14 mouse cellular contexts compared by ENCODE assay signal in the genomic region with DNA sequence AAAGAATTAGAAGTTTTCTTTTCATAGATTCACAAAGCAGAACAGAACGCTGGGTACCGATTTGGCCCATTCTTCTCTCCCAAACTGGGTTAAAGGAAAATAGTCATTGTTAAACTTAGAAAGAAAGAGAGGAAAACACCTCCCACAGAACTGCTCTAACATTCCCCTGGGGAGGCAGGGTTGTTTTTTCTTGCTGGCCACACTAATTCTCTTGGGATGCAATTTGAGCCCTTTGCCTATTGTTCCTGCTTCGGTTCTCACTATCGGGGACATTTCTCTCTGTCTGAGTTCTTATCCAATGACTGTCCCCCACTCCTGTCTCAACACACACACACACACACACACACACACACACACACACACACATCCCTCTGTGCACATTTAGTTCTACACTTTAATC. TPM values are rescaled to one million over a fixed set of nuclear protein-coding genes. Genes with fewer than 3 reads are reported as not detected.
DNase-seq lines count a peak whose midpoint lies in the region; ATAC-seq lines count a peak whose summit lies in the region.
"Had no signal": no experiment of that assay in that cellular context is flagged by ENCODE, and none has a peak within 500 bp of the region (broad histone marks: within the 10 kb centered on the region; RNA-seq: fewer than 3 reads in every experiment).

No protein-coding gene starts in this region.

- H3K27me3 ChIP-seq in hindbrain, embryonic 16.5 days (replicated peaks; ENCODE audit: control insufficient read depth, insufficient read depth, low read length), result no peaks in the 10 kb centered on the region
- no peaks in the 10 kb centered on the region for H3K27me3 ChIP-seq in hindbrain, embryonic 12.5 days

- H3K4me2 ChIP-seq in hindbrain, embryonic 16.5 days (ENCODE audit: low read length), result no peak overlapping the region
- no peak overlapping the region for H3K4me2 ChIP-seq in hindbrain, embryonic 12.5 days (replicated peaks)
- H3K4me2 ChIP-seq: heart, embryonic 13.5 days; liver, embryonic 11.5 days had no signal

- peak; percentile 30; the same call in 1 of the 2 replicates for ATAC-seq in hindbrain, embryonic 16.5 days
- no peak for ATAC-seq in hindbrain, embryonic 12.5 days (ENCODE audit: low FRiP score)

- no peaks in the 10 kb centered on the region for H3K36me3 ChIP-seq in hindbrain, embryonic 16.5 days (ENCODE audit: control insufficient read depth, insufficient read depth, low read length)
- H3K36me3 ChIP-seq in hindbrain, embryonic 12.5 days, result no peaks in the 10 kb centered on the region
- H3K36me3 ChIP-seq: heart, embryonic 13.5 days had no signal

- H3K27ac ChIP-seq in hindbrain, embryonic 16.5 days (ENCODE audit: low read depth, low read length), result no peak overlapping the region
- no peak overlapping the region for H3K27ac ChIP-seq in hindbrain, embryonic 12.5 days
- H3K27ac ChIP-seq in brown adipose tissue, adult 24 weeks (replicated peaks; ENCODE audit: low read depth, low read length), result peak overlapping the region; percentile 63
- H3K27ac ChIP-seq: heart, embryonic 13.5 days had no signal

- H3K4me1 ChIP-seq in hindbrain, embryonic 16.5 days (ENCODE audit: control insufficient read depth, insufficient read depth, low read depth, low read length), result no peaks in the 10 kb centered on the region
- H3K4me1 ChIP-seq in hindbrain, embryonic 12.5 days, result peaks cover 12% of the 10 kb centered on the region
- H3K4me1 ChIP-seq in brown adipose tissue, adult 24 weeks (ENCODE audit: control insufficient read depth, insufficient read depth, insufficient read length, low read length), result peaks cover 17% of the 10 kb centered on the region; the same call in 1 of the 2 replicates

- peak; percentile 23 for DNase-seq in adrenal gland, postnatal 14 days
- no peak for DNase-seq in adrenal gland, adult 18-20 months (ENCODE audit: low spot score in 2 of 2)
- DNase-seq in heart, postnatal 4 days, result peak; percentile 27
- no peak for DNase-seq in gastrocnemius, adult 8-10 months (ENCODE audit: low spot score in 2 of 2)
- no peak for DNase-seq in spleen, postnatal 14 days (ENCODE audit: low spot score in 2 of 2)
- DNase-seq: kidney, adult 18-20 months; right cerebral cortex, postnatal 14 days; thymus, postnatal 36 days had no signal

- 19% methylated on average over 4 of the region's 4 CpGs for WGBS in hindbrain, embryonic 16.5 days
- WGBS in hindbrain, embryonic 12.5 days, result 17% methylated on average over 4 of the region's 4 CpGs

- no peaks in the 10 kb centered on the region for H3K9me3 ChIP-seq in hindbrain, embryonic 16.5 days (ENCODE audit: control insufficient read depth, low read length)
- H3K9me3 ChIP-seq in hindbrain, embryonic 12.5 days (replicated peaks), result no peaks in the 10 kb centered on the region
- H3K9me3 ChIP-seq: heart, embryonic 13.5 days had no signal

- no peak overlapping the region for H3K4me3 ChIP-seq in hindbrain, embryonic 16.5 days (ENCODE audit: low read length)
- no peak overlapping the region for H3K4me3 ChIP-seq in hindbrain, embryonic 12.5 days
- no peak overlapping the region for H3K4me3 ChIP-seq in brown adipose tissue, adult 24 weeks (ENCODE audit: insufficient read depth, low read depth, low read length)
- H3K4me3 ChIP-seq: heart, embryonic 13.5 days had no signal

- H3K9ac ChIP-seq in hindbrain, embryonic 16.5 days (ENCODE audit: low read depth, low read length), result no peak overlapping the region
- H3K9ac ChIP-seq in hindbrain, embryonic 12.5 days, result no peak overlapping the region
- H3K9ac ChIP-seq: heart, embryonic 13.5 days had no signal

RNA-seq across cellular contexts. Expression of a gene that starts 39.6 kb away (rescaled TPM):
- 51.4 and 55.5 TPM in 2 replicates for total RNA-seq in adrenal gland, postnatal 14 days (2021)
- 10 to 100 TPM; 50.6 to 58.6 TPM for total RNA-seq in adrenal gland, adult 18-20 months (2021)
- polyA plus RNA-seq in hindbrain, embryonic 16.5 days (2015; fragmentation: Nextera tagmentation; extraction: Ambion mirVana), result 6.8 and 7.1 TPM in 2 replicates
- polyA plus RNA-seq in hindbrain, embryonic 12.5 days (2016; fragmentation: Nextera tagmentation; extraction: Ambion mirVana), result 8.1 and 8.8 TPM in 2 replicates
- 6.7 and 8.8 TPM in 2 replicates for polyA plus RNA-seq in brown adipose tissue, adult 24 weeks (2012; ENCODE audit: insufficient read depth, insufficient read length, missing spikeins)
- 1 to 10 TPM; 8.8 to 9.5 TPM for total RNA-seq in heart, postnatal 4 days (2021)
- 1 to 10 TPM; 3.3 to 8.9 (median 4.4) TPM for total RNA-seq in gastrocnemius, adult 8-10 months (2022)
- total RNA-seq: MEL had no signal

RNA-seq across cellular contexts. Expression of a gene that starts 59.3 kb away (rescaled TPM):
- total RNA-seq in adrenal gland, postnatal 14 days (2021), result 42.9 and 44.7 TPM in 2 replicates
- total RNA-seq in adrenal gland, adult 18-20 months (2021), result 10 to 100 TPM; 43.6 to 44.9 TPM
- 39.8 and 41.7 TPM in 2 replicates for polyA plus RNA-seq in hindbrain, embryonic 16.5 days (2015; fragmentation: Nextera tagmentation; extraction: Ambion mirVana)
- polyA plus RNA-seq in hindbrain, embryonic 12.5 days (2016; fragmentation: Nextera tagmentation; extraction: Ambion mirVana), result 70.1 and 75.0 TPM in 2 replicates
- polyA plus RNA-seq in brown adipose tissue, adult 24 weeks (2012; ENCODE audit: insufficient read depth, insufficient read length, missing spikeins), result 27.0 and 40.7 TPM in 2 replicates
- total RNA-seq in heart, postnatal 4 days (2021), result 10 to 100 TPM; 28.9 to 30.8 TPM
- total RNA-seq in gastrocnemius, adult 8-10 months (2022), result 10 to 100 TPM; 25.0 to 33.4 (median 29.7) TPM

Comparison
In these comparisons a context has a peak if more than half of its experiments do, and no peak if none do; other contexts are left out.
1. DNase-seq: peak in adrenal gland, postnatal 14 days (single experiment) and heart, postnatal 4 days (single experiment); none in adrenal gland, adult 18-20 months (0 of 2), gastrocnemius, adult 8-10 months (0 of 2) and spleen, postnatal 14 days (0 of 2).